Mouse (Mus musculus) left cerebral cortex, adult 9 months (tissue): Measurements from ENCODE around the gene Rab5if.

Experiments used
- DNase-seq, 2 experiments: peaks; one replicate each; pipeline ENCODE4 v3.0.0; 2022; ENCODE audit warnings: low spot score in 2 of 2

Gene Rab5if

GRCm38 (mm10) chr2:156923057-156923456 lies 60.1 kb downstream of the Rab5if start:
- no peak for DNase-seq
